In the genomic region with DNA sequence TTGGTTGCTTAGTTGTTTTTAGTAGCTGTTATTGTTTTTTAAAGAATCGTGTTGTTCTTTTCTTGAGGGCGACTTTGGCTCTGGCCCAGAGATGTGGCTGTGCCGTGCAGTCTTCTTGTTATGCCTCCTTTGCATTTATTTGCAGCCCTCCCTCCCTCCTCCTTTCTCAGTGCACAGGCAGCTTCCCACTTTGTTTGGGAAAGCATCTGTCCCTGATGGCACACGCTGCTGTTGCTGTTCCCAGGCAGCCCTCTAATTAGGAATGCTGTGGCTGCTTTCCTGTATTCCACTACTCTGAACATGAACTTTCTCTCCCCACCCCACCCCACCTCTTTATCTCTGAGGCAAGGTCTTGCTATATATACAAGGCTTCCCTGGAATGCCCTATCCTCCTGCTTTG, we compare ENCODE assay signal across 11 mouse cellular contexts. TPM values are rescaled to one million over a fixed set of nuclear protein-coding genes. Genes with fewer than 3 reads are reported as not detected.
DNase-seq lines count a peak whose midpoint lies in the region; ATAC-seq lines count a peak whose summit lies in the region.
"Had no signal": no experiment of that assay in that cellular context is flagged by ENCODE, and none has a peak within 500 bp of the region (broad histone marks: within the 10 kb centered on the region; RNA-seq: fewer than 3 reads in every experiment).

No protein-coding gene starts in this region.

- no peaks in the 10 kb centered on the region for H3K9me3 ChIP-seq in forebrain, embryonic 11.5 days (ENCODE audit: control insufficient read depth, low read length)
- H3K9me3 ChIP-seq in hindbrain, embryonic 15.5 days = no peaks in the 10 kb centered on the region
- H3K9me3 ChIP-seq: embryonic facial prominence, embryonic 15.5 days had no signal

- no peak overlapping the region; the same call in 1 of the 2 replicates for H3K9ac ChIP-seq in forebrain, embryonic 11.5 days (ENCODE audit: low read length)
- H3K9ac ChIP-seq in hindbrain, embryonic 15.5 days = no peak overlapping the region
- H3K9ac ChIP-seq: embryonic facial prominence, embryonic 15.5 days had no signal

- no peak overlapping the region for H3K4me3 ChIP-seq in forebrain, embryonic 11.5 days (ENCODE audit: low read depth, low read length)
- H3K4me3 ChIP-seq in hindbrain, embryonic 15.5 days = no peak overlapping the region
- H3K4me3 ChIP-seq: embryonic facial prominence, embryonic 15.5 days had no signal

- H3K4me1 ChIP-seq in forebrain, embryonic 11.5 days (replicated peaks; ENCODE audit: control insufficient read depth, insufficient read depth, low read length) = peaks cover 11% of the 10 kb centered on the region; the same call in 1 of the 2 replicates
- H3K4me1 ChIP-seq in hindbrain, embryonic 15.5 days (replicated peaks) = peaks cover 30% of the 10 kb centered on the region

- H3K27ac ChIP-seq in forebrain, embryonic 11.5 days (ENCODE audit: low read depth, low read length) = peak overlapping the region; percentile 25; the same call in 1 of the 2 replicates
- H3K27ac ChIP-seq in hindbrain, embryonic 15.5 days (replicated peaks) = peak overlapping the region; percentile 72
- H3K27ac ChIP-seq: embryonic facial prominence, embryonic 15.5 days; macrophage had no signal

- H3K36me3 ChIP-seq in forebrain, embryonic 11.5 days (ENCODE audit: control insufficient read depth, insufficient read depth, low read length) = no peaks in the 10 kb centered on the region
- H3K36me3 ChIP-seq in hindbrain, embryonic 15.5 days = peaks cover 23% of the 10 kb centered on the region
- H3K36me3 ChIP-seq: embryonic facial prominence, embryonic 15.5 days had no signal

- DNase-seq in forebrain, embryonic 11.5 days (ENCODE audit: low spot score) = peak; percentile 55
- peak; percentile 29 for DNase-seq in left cerebral cortex, postnatal 4 days
- DNase-seq in right cerebral cortex, postnatal 10 days (ENCODE audit: low spot score in 2 of 2) = peak; percentile 67 to 81
- DNase-seq in kidney, adult 18-20 months = no peak
- no peak for DNase-seq in spleen, postnatal 4 days (ENCODE audit: low spot score in 2 of 2)
- no peak for DNase-seq in gastrocnemius, postnatal 25 days
- no peak for DNase-seq in adrenal gland, postnatal 14 days
- DNase-seq: adrenal gland, adult 8-10 months had no signal

- intact Hi-C loops in left cerebral cortex, postnatal 4 days (cut with DNase I) = no loop called here

- peak; percentile 74 for ATAC-seq in forebrain, embryonic 11.5 days (replicated peaks; ENCODE audit: low FRiP score)
- ATAC-seq in hindbrain, embryonic 15.5 days (ENCODE audit: low FRiP score, low read depth) = peak; percentile 60

- no peaks in the 10 kb centered on the region for H3K27me3 ChIP-seq in forebrain, embryonic 11.5 days (ENCODE audit: control insufficient read depth, insufficient read depth, low read length)
- no peaks in the 10 kb centered on the region for H3K27me3 ChIP-seq in hindbrain, embryonic 15.5 days
- H3K27me3 ChIP-seq: embryonic facial prominence, embryonic 15.5 days had no signal

- 19% methylated on average over 4 of the region's 4 CpGs for WGBS in forebrain, embryonic 11.5 days
- WGBS in hindbrain, embryonic 15.5 days = 11% methylated on average over 4 of the region's 4 CpGs

- H3K4me2 ChIP-seq in forebrain, embryonic 11.5 days (ENCODE audit: low read depth, low read length, severe bottlenecking) = no peak overlapping the region
- H3K4me2 ChIP-seq in hindbrain, embryonic 15.5 days = peak overlapping the region; percentile 26
- H3K4me2 ChIP-seq: embryonic facial prominence, embryonic 15.5 days had no signal

RNA-seq across cellular contexts. Expression of a gene that starts 32.4 kb away (rescaled TPM):
- 7.9 and 8.9 TPM in 2 replicates for polyA plus RNA-seq in forebrain, embryonic 11.5 days (2014; fragmentation: Nextera tagmentation; extraction: Ambion mirVana)
- polyA plus RNA-seq in hindbrain, embryonic 15.5 days (2015; fragmentation: Nextera tagmentation; extraction: Ambion mirVana) = 60.0 and 64.1 TPM in 2 replicates
- total RNA-seq in left cerebral cortex, postnatal 4 days (2021) = 100 to 1,000 TPM; 112 to 131 TPM
- 1 to 10 TPM; 1.2 to 2.8 TPM for total RNA-seq in gastrocnemius, postnatal 25 days (2021)
- total RNA-seq in adrenal gland, postnatal 14 days (2021) = 29.5 and 37.0 TPM in 2 replicates
- polyA plus RNA-seq: macrophage had no signal

Comparison
In these comparisons a context has a peak if more than half of its experiments do, and no peak if none do; other contexts are left out.
1. DNase-seq: peak in forebrain, embryonic 11.5 days (single experiment), left cerebral cortex, postnatal 4 days (single experiment) and right cerebral cortex, postnatal 10 days (2 of 2); none in kidney, adult 18-20 months (single experiment), spleen, postnatal 4 days (0 of 2), gastrocnemius, postnatal 25 days (single experiment) and adrenal gland, postnatal 14 days (single experiment).